Mouse (Mus musculus) frontal cortex, adult (tissue): Measurements from ENCODE around the gene Ehd1.

Experiments
- ATAC-seq: cut with Nextera tagmentation; 2 replicates; pipeline ENCODE4 v1.9.2; 2017; ENCODE audit warnings: mild to moderate bottlenecking, moderate library complexity, mixed read lengths; ENCODE audit not compliant: low TSS enrichment

Gene Ehd1

GRCm38 (mm10) chr19:6333761-6334595 is 57.5 kb downstream of the Ehd1 start:
- no peak for ATAC-seq

- ATAC-seq: peak; percentile 94
These were observed 58.3 kb downstream of the Ehd1 start, which contains the start of gene Men1 for GRCm38 (mm10) chr19:6334673-6335457. Men1 (plus strand) TSS chr19:6334979.

GRCm38 (mm10) chr19:6335458-6335827 is 58.9 kb downstream of the Ehd1 start:
- ATAC-seq: 0 out of 2 replicates have a peak, but pooled peaks have one; percentile 4

- no peak for ATAC-seq
These were observed 60.4 kb downstream of the Ehd1 start for GRCm38 (mm10) chr19:6336920-6337319.

- ATAC-seq: no peak
These were observed 61.6 kb downstream of the Ehd1 start for GRCm38 (mm10) chr19:6338171-6338570.

- ATAC-seq: no peak
These were observed 62.2 kb downstream of the Ehd1 start for GRCm38 (mm10) chr19:6338716-6339115.

- ATAC-seq: no peak
These were observed 62.7 kb downstream of the Ehd1 start for GRCm38 (mm10) chr19:6339191-6339590.

GRCm38 (mm10) chr19:6339890-6340504 is 63.5 kb downstream of the Ehd1 start:
- no peak for ATAC-seq

- peak; percentile 71 for ATAC-seq
These were observed 64.3 kb downstream of the Ehd1 start, which contains the start of gene Map4k2 for GRCm38 (mm10) chr19:6340524-6341452. Map4k2 (plus strand) TSS chr19:6341135.

GRCm38 (mm10) chr19:6341453-6342077 is 65.0 kb downstream of the Ehd1 start:
- ATAC-seq: no peak

GRCm38 (mm10) chr19:6342276-6342933 is 65.9 kb downstream of the Ehd1 start:
- no peak for ATAC-seq

- no peak for ATAC-seq
These were observed 66.8 kb downstream of the Ehd1 start for GRCm38 (mm10) chr19:6343066-6343925.

- no peak for ATAC-seq
These were observed 67.5 kb downstream of the Ehd1 start for GRCm38 (mm10) chr19:6343996-6344395.

- no peak for ATAC-seq
These were observed 69.5 kb downstream of the Ehd1 start for GRCm38 (mm10) chr19:6346023-6346422.

- ATAC-seq: no peak
These were observed 70.1 kb downstream of the Ehd1 start for GRCm38 (mm10) chr19:6346661-6347060.

GRCm38 (mm10) chr19:6347615-6348014 is 71.1 kb downstream of the Ehd1 start:
- no peak for ATAC-seq

- no peak for ATAC-seq
These were observed 72.2 kb downstream of the Ehd1 start for GRCm38 (mm10) chr19:6348717-6349116.

GRCm38 (mm10) chr19:6349215-6349983 is 72.9 kb downstream of the Ehd1 start:
- ATAC-seq: no peak
